Mouse (Mus musculus): ENCODE results near the gene Plch1.

Plch1 gene

DNA sequence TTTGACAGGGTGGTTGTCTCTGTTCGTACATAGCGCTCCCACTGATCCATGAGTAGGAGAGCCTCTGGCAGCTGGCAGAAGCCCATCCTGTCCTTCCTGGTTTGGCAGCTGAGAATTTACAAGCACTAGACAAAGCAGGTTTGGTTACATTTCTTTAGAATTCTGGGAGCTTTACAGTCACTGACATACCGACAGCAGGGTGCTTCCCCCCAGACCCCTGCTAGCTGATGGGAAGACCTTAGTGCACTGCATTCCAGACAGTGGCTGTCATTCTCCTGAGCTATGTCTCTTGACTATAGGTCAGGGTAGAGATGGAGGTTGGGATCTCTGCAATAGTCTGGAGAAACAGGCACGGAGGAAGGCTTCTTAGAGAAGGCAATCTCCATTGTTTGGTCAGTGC is 230.5 kb downstream of the Plch1 start:
- DNase-seq: no peak

GRCm38 (mm10) chr3:63665307-63665706 is 234.0 kb downstream of the Plch1 start:
- DNase-seq: no peak

GRCm38 (mm10) chr3:63664575-63665243 is 234.6 kb downstream of the Plch1 start:
- DNase-seq: no peak
